Mouse (Mus musculus): ENCODE results near the gene Faf1. TPM values are rescaled to one million over a fixed set of nuclear protein-coding genes. Genes with fewer than 3 reads are reported as not detected.
"Not testable (repeated sequence)": the region's sequence is repeated elsewhere in the genome, so short reads cannot be mapped to it uniquely, and the experiment has no call there.

Faf1 gene
- total RNA-seq, 2 experiments from 2014 or later = 29.8 to 30.6 TPM

GRCm38 (mm10) chr4:109664091-109664490, 12.3 kb upstream of the Faf1 start:
- DNase-seq = no peak
- intact Hi-C loops (cut with DNase I) = no loop called here

GRCm38 (mm10) chr4:109665101-109665981, 11.0 kb upstream of the Faf1 start:
- DNase-seq = peak; percentile 72 to 83
- intact Hi-C loops (cut with DNase I) = no loop called here

DNA sequence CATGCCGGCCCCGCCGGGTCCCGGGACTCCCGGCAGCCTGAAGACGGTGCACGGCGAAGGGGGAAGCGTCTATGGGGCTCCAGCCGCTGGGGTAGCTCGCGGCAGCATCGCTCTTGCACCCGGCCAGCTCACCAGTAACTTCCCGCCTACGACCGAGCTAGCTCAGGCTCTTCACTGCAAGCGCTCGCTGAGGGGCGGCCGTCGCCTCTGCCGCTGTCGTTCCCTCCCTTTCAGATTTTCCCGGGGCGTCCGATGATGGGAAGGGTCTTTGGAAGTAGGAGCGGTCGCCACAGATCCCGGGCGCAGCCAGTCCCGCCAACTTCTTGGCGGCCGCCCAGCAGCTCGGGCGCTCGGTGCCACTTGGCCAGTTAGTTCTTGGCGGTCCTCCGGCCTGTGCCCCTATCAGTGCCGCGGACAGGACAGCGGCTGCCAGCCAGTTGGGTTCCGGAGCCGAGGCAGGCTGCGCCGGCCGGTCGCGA, 10.4 kb upstream of the Faf1 start:
- DNase-seq = peak; percentile 82 to 83
- intact Hi-C loops (cut with DNase I) = no loop called here

DNA sequence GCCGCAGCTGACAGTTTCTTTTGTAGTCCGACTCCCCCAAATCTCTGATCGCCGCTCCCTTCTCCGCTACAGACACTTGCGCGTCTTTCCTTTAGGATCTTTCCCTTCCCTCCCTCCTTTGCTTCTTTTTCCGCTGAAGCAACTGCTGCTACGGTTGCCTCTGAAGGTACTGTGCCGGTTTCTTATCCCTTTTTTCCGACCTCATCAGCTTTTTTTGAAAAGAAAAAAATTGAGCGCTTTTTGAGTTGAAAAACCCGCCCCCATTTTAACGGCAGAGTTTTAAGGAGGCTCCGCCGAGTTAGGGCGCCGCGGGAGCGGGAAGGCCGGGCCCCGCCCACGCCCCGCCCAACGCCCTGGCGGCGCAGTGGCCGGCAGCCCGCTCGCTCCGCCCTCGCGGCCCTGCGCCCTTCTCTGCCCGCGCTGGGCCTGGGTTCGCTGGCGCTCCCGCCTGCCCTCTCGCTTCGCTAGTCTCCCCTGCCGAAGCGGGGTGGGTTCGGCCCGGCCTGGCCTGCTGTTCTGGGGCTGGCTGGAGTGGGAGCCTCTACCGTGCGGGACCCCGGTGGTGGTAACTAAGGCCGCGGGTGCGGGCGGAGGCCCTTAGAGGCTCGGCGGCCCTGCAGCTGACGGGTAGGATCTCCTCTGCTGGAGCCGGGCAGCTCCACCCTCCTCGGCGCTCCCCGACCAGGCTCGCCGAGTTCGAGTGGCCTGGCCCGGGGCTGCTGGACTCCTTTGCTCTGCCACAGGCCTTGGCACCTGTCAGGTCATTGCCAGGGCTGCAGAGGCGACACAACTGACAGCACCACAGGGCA, 9.7 kb upstream of the Faf1 start, which contains the start of gene Cdkn2c:
Cdkn2c (minus strand) TSS at position 729 of the 809 bp plus-strand sequence.
- DNase-seq = peak; percentile 92 to 96
- intact Hi-C loops (cut with DNase I) = no loop called here

GRCm38 (mm10) chr4:109667518-109667917, 8.9 kb upstream of the Faf1 start:
- intact Hi-C loops (cut with DNase I) = no loop called here

GRCm38 (mm10) chr4:109670213-109670612, 6.2 kb upstream of the Faf1 start:
- no peak for DNase-seq
- intact Hi-C loops (cut with DNase I) = no loop called here

More at GRCm38 (mm10) chr4:109667518-109667917, 8.9 kb upstream of the Faf1 start:
- DNase-seq = no peak

DNA sequence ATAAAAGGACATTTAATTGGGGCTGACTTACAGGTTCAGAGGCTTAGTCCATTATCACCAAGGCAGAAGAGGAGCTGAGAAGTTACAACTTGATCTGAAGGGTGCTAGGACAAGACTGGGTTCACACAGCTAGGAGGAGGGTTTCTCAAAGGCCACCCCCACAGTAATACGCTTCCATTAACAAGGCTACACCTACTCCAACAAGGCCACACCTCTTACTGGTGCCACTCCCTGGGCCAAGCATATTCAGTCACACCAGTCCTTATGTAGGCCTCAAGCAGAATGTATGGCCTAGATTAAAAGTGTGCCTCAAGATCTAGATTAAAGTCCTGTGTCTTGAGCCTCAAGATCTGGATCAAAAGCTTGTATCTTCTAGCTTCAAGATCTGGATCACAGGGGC, 4.4 kb upstream of the Faf1 start:
- intact Hi-C loops (cut with DNase I) = no loop called here
- no peak for DNase-seq

GRCm38 (mm10) chr4:109674097-109674496, 2.3 kb upstream of the Faf1 start:
- intact Hi-C loops (cut with DNase I) = no loop called here
- DNase-seq = no peak

DNA sequence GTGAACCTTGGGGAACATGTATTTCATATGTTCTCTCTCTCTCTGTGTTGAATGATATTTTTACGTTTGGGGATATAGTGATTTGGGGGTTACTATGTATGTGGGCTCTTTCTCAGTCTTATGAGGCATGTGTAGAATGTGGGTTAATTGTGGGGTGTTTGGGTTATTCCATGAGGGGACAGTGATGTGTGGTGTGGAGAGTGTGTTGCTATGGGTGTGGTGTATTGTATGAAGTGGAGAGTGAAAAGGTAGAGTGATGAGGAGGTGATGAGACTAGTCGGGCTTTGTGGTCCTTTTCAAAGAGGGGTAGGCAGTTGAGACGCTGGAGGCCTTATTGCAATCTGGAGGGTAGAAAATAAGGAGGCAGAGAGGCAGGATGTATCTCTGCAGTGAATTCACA, 833 bp downstream of the Faf1 start:
- intact Hi-C loops (cut with DNase I) = no loop called here
- DNase-seq = no peak

- DNase-seq = no peak
- intact Hi-C loops (cut with DNase I) = no loop called here
These were observed 7.2 kb downstream of the Faf1 start for GRCm38 (mm10) chr4:109683561-109683960.

- intact Hi-C loops (cut with DNase I) = no loop called here
These were observed 16.3 kb downstream of the Faf1 start for GRCm38 (mm10) chr4:109692674-109693073.

GRCm38 (mm10) chr4:109700727-109701126, 24.3 kb downstream of the Faf1 start:
- intact Hi-C loops (cut with DNase I) = loop anchor here (5.0 to 10.0 kb wide), 2 partner anchors 123 to 266 kb away; no protein-coding TSS in a partner anchor

More at GRCm38 (mm10) chr4:109692674-109693073, 16.3 kb downstream of the Faf1 start:
- no peak for DNase-seq

DNA sequence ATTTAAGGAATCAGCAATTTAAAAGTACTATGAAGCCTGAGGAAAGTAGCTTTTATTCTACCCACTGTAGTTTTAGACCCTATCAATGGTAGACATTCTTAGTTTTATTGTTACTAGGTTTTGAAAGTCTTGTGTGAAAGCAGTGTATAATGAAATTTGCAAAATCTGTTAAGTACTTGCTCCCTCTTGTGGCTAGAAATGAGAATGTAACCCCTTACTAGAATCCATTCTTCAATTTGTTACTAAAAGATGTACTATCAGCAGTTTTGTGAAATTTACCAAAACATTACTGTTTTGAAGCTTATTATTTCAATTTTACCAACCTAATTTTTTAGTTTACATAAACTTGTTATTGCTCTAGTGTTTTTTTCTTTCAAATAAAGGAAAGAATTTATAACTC, 27.2 kb downstream of the Faf1 start:
- intact Hi-C loops (cut with DNase I) = loop anchor here (2.0 to 10.0 kb wide), 3 partner anchors 126 to 269 kb away; no protein-coding TSS in a partner anchor
- peak in 1 of 2 experiments; percentile 11 for DNase-seq

More at GRCm38 (mm10) chr4:109700727-109701126, 24.3 kb downstream of the Faf1 start:
- DNase-seq = not testable (repeated sequence)

DNA sequence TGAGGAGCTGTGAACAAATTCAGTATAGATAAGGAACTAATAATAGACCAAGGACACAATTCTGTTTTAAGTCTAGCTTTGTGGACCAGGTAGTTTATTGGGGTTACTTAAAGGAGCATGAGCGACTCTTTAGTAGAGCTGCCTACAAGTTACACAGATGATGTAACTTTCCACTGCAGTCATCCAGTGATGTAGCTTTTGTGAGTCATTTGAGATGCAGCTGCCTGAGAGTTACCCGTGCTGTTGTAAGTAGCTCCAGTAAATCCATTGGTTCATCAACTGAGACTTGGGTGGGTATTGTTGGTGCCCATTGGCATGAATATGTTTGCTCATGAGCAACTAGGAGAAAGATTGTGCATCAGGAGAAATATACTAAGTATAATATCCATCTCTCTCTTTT, 29.0 kb downstream of the Faf1 start:
- no peak for DNase-seq
- intact Hi-C loops (cut with DNase I) = loop anchor here (10.0 kb wide), 1 partner anchor 271 kb away; no protein-coding TSS in a partner anchor

- no peak for DNase-seq
- intact Hi-C loops (cut with DNase I) = no loop called here
These were observed 42.9 kb downstream of the Faf1 start for GRCm38 (mm10) chr4:109719281-109719680.

- intact Hi-C loops (cut with DNase I) = loop anchor here (5.0 kb wide), 3 partner anchors 152 to 287 kb away; no protein-coding TSS in a partner anchor
- DNase-seq = peak; percentile 17 to 43
These were observed 52.9 kb downstream of the Faf1 start for GRCm38 (mm10) chr4:109729281-109729680.

GRCm38 (mm10) chr4:109735754-109736153, 59.4 kb downstream of the Faf1 start:
- intact Hi-C loops (cut with DNase I) = no loop called here
- peak; percentile 40 to 66 for DNase-seq

- intact Hi-C loops (cut with DNase I) = loop anchor here (5.0 kb wide), 1 partner anchor 278 kb away; no protein-coding TSS in a partner anchor
- DNase-seq = no peak
These were observed 67.6 kb downstream of the Faf1 start for GRCm38 (mm10) chr4:109743984-109744383.

- DNase-seq = peak; percentile 2 to 48
- intact Hi-C loops (cut with DNase I) = loop anchor here (2.0 kb wide), 1 partner anchor 262 kb away; no protein-coding TSS in a partner anchor
These were observed 82.6 kb downstream of the Faf1 start for GRCm38 (mm10) chr4:109759031-109759430.

DNA sequence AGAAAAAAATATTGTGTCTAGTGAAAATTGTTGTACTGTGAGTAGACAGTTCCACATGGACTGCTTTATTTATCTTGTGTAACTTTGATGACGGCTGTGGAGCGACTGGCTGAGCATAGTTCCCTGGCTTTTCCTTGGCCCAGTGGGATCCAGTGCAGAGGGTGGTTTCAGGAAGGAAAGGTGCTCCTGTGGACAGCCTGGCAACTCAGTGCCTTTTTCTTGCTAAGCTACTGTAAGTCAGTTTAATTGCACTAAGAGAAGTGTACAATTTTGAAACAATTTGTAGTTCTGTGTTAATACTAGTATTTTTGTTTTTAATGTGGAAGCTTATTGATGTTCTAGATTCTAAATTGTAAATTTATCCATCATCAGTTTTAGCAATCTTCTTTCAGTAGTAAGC, 83.5 kb downstream of the Faf1 start:
- no peak for DNase-seq
- intact Hi-C loops (cut with DNase I) = loop anchor here (2.0 kb wide), 1 partner anchor 261 kb away; no protein-coding TSS in a partner anchor
